In the genomic region with DNA sequence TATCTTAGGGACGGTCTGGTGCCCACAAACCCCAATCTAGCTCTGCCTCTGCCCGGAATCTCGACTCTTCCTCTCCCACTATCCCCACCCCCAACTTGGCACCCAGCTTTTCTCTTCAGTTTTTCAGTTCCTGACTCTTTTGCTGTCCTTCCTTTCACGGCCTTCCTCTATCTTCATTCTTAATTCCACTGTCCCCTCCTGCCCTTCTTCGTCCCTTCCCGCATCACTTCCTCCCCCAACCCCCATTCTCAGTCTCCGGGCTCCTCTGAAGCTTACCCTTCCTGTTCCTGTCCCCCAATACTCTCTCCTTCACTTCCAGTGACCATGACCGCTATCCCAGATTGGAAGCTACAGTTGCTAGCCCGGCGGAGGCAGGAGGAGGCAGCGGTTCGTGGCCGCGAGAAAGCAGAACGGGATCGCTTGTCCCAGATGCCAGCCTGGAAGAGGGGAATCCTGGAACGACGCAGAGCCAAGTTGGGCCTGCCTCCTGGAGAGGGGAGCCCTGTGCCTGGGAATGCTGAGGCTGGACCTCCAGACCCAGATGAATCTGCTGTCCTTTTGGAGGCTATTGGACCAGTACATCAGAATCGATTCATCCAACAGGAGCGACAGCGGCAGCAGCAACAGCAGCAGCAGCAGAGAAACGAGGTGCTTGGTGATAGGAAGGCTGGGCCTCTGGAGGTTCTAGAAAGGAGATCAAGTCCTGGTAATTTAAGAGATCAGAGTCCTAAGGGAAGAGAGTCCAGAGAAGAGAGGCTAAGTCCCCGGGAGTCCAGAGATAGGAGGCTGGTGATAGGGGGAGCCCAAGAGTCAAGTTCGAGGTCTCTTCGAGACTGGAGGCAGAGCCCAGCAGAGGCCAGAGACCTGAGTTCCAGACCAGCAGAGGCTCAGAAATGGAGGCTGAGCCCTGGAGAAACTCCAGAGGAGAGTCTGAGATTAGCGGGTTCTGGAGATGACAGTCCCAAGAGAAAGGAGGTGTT, we compare ENCODE assay signal across 7 mouse cellular contexts. TPM values are rescaled to one million over a fixed set of nuclear protein-coding genes. Genes with fewer than 3 reads are reported as not detected.
DNase-seq lines count a peak whose midpoint lies in the region; ATAC-seq and TF ChIP-seq lines count a peak whose summit lies in the region.

No protein-coding gene starts in this region.

- dilution Hi-C loops in CH12.LX (cut with MboI; ENCODE audit: extremely low pct_ligation_motif_present, extremely low pct_unique_long_range_greater_than_20kb, low sequenced_read_pairs) = no loop called here

- peaks cover 4% of the 10 kb centered on the region for H3K9me3 ChIP-seq in CH12.LX (replicated peaks; ENCODE audit: low read length)
- H3K9me3 ChIP-seq in forebrain, embryonic 13.5 days (replicated peaks) = peaks cover 4% of the 10 kb centered on the region; the same call in 1 of the 2 replicates
- H3K9me3 ChIP-seq in intestine, embryonic 14.5 days (ENCODE audit: control insufficient read depth, low read length) = 0 out of 2 replicates have a peak, but pooled peaks cover 5% of the 10 kb centered on the region

- peak in 1 of 2 experiments; percentile 71; a peak in 2 of 4 replicates for TF ChIP-seq CTCF in CH12.LX (conservative IDR thresholded peaks at IDR 0.05 in 1 of 2, IDR thresholded peaks at IDR 0.05 in 1 of 2; ENCODE audit: low read depth in 2 of 2, low read length in 2 of 2)
- peak; percentile 31; the same call in 1 of the 2 replicates for TF ChIP-seq CTCF in lung, adult 2 months (IDR thresholded peaks at IDR 0.05; ENCODE audit: insufficient read depth, low read length)

- H3K36me3 ChIP-seq in CH12.LX (replicated peaks in 1 of 2; ENCODE audit: control insufficient read depth in 1 of 2, insufficient read depth in 1 of 2, low read length in 1 of 2) = peaks cover 0 to 10% of the 10 kb centered on the region in 2 experiments
- peaks cover 17% of the 10 kb centered on the region for H3K36me3 ChIP-seq in forebrain, embryonic 13.5 days (ENCODE audit: poor library complexity, severe bottlenecking)
- peaks cover 8% of the 10 kb centered on the region for H3K36me3 ChIP-seq in intestine, embryonic 14.5 days (ENCODE audit: control insufficient read depth, insufficient read depth, low read length)

- 10% methylated on average over 26 of the region's 26 CpGs for WGBS in forebrain, embryonic 13.5 days
- 13% methylated on average over 26 of the region's 26 CpGs for WGBS in intestine, embryonic 14.5 days
- 9% methylated on average over 26 of the region's 26 CpGs for WGBS in lung, adult 2 months

- H3K27ac ChIP-seq in CH12.LX (ENCODE audit: insufficient read depth, low read depth) = peak overlapping the region; percentile 74
- peak overlapping the region; percentile 99 for H3K27ac ChIP-seq in forebrain, embryonic 13.5 days
- peak overlapping the region; percentile 96 for H3K27ac ChIP-seq in intestine, embryonic 14.5 days (ENCODE audit: low read depth)

- ATAC-seq in forebrain, embryonic 13.5 days = no peak
- no peak for ATAC-seq in intestine, embryonic 14.5 days (replicated peaks; ENCODE audit: low FRiP score, low TSS enrichment, low read depth)
- 0 out of 2 replicates have a peak, but pooled peaks have one; percentile 24 for ATAC-seq in neutrophil, adult 5-6 weeks (ENCODE audit: extremely low read depth, insufficient number of reproducible peaks, low FRiP score, poor library complexity, severe bottlenecking)

- peak overlapping the region; percentile 63 to 99 (median 74) for H3K4me3 ChIP-seq in CH12.LX (replicated peaks in 1 of 3; ENCODE audit: low read depth in 2 of 3, low read length in 2 of 3, poor library complexity in 1 of 3)
- peak overlapping the region; percentile 77 for H3K4me3 ChIP-seq in forebrain, embryonic 13.5 days
- peak overlapping the region; percentile 68 for H3K4me3 ChIP-seq in intestine, embryonic 14.5 days (ENCODE audit: low read depth, low read length)
- H3K4me3 ChIP-seq in lung, adult 2 months (replicated peaks; ENCODE audit: extremely low read depth, low read depth, low read length) = peak overlapping the region; percentile 93

- peaks cover 36% of the 10 kb centered on the region for H3K79me2 ChIP-seq in CH12.LX (replicated peaks; ENCODE audit: control insufficient read depth, extremely low read depth, insufficient read depth, poor library complexity, severe bottlenecking)

- peak overlapping the region; percentile 69 for H3K9ac ChIP-seq in CH12.LX (ENCODE audit: insufficient read depth, low read depth)
- peak overlapping the region; percentile 91 for H3K9ac ChIP-seq in forebrain, embryonic 13.5 days
- H3K9ac ChIP-seq in intestine, embryonic 14.5 days (ENCODE audit: low read length) = peak overlapping the region; percentile 62

- H3K27me3 ChIP-seq in CH12.LX (replicated peaks) = no peaks in the 10 kb centered on the region
- H3K27me3 ChIP-seq in forebrain, embryonic 13.5 days = no peaks in the 10 kb centered on the region
- no peaks in the 10 kb centered on the region for H3K27me3 ChIP-seq in intestine, embryonic 14.5 days (replicated peaks; ENCODE audit: control insufficient read depth, insufficient read depth, low read length)

- peak overlapping the region; percentile 91 for H3K4me2 ChIP-seq in CH12.LX (ENCODE audit: insufficient read depth, low read depth, poor library complexity, severe bottlenecking)
- peak overlapping the region; percentile 100 for H3K4me2 ChIP-seq in forebrain, embryonic 13.5 days
- H3K4me2 ChIP-seq in intestine, embryonic 14.5 days (ENCODE audit: low read length) = peak overlapping the region; percentile 92

- TF ChIP-seq EP300 in CH12.LX (IDR thresholded peaks at IDR 0.05; ENCODE audit: low read length) = no peak

- no peak for TF ChIP-seq POLR2A in CH12.LX (IDR thresholded peaks at IDR 0.05; ENCODE audit: low read depth, low read length)
- TF ChIP-seq POLR2A in lung, adult 2 months (IDR thresholded peaks at IDR 0.05; ENCODE audit: borderline replicate concordance, extremely low read depth, low read depth, low read length) = no peak

- in situ Hi-C loops in CH12.LX (cut with MboI; ENCODE audit: low pct_ligation_motif_present, low pct_unique_long_range_greater_than_20kb, low sequenced_read_pairs) = loop anchor here (10.0 kb wide), 1 partner anchor 132 kb away; no protein-coding TSS in a partner anchor

- DNase-seq in CH12.LX (ENCODE audit: extremely low read depth) (peak; percentile 76), R1 (ENCODE audit: low read depth, low spot score) (peak; percentile 49)
- DNase-seq in intestine, embryonic 14.5 days (ENCODE audit: low spot score) = peak; percentile 63
- peak; percentile 51 for DNase-seq in lung, adult 2 months
- no peak for DNase-seq in right cerebral cortex, postnatal 14 days

- peak; percentile 42 for TF ChIP-seq RAD21 in CH12.LX (IDR thresholded peaks at IDR 0.05; ENCODE audit: low read depth, low read length)

- peaks cover 0 to 21% of the 10 kb centered on the region in 2 experiments; a peak in 2 of 4 replicates for H3K4me1 ChIP-seq in CH12.LX (ENCODE audit: control insufficient read depth in 1 of 2, insufficient read depth in 2 of 2)
- H3K4me1 ChIP-seq in forebrain, embryonic 13.5 days = peaks cover 70% of the 10 kb centered on the region
- H3K4me1 ChIP-seq in intestine, embryonic 14.5 days (replicated peaks; ENCODE audit: control insufficient read depth, insufficient read depth, low read length) = peaks cover 50% of the 10 kb centered on the region
- H3K4me1 ChIP-seq in lung, adult 2 months (ENCODE audit: control insufficient read depth, insufficient read depth, low read length) = peaks cover 5% of the 10 kb centered on the region; the same call in 1 of the 2 replicates

TF ChIP-seq in CH12.LX, 34 proteins besides CTCF, POLR2A, EP300 and RAD21 (continues in another document):
- no peak for TF ChIP-seq CHD1 (IDR thresholded peaks at IDR 0.05; ENCODE audit: low read depth, low read length)

RNA-seq across cellular contexts. Expression of gene Ppp1r18, which starts 1.8 kb away (rescaled TPM):
- total RNA-seq in CH12.LX (2012; rRNA removed) (20.5 and 21.4 TPM in 2 replicates), CH12.LX (2014; rRNA removed) (7.5 and 8.5 TPM in 2 replicates)
- 48.9 and 50.1 TPM in 2 replicates for polyA plus RNA-seq in CH12.LX (2012; ENCODE audit: insufficient read length, low read depth)
- 20.9 and 22.7 TPM in 2 replicates for polyA plus RNA-seq in forebrain, embryonic 13.5 days (2015; fragmentation: Nextera tagmentation; extraction: Ambion mirVana)
- polyA plus RNA-seq in intestine, embryonic 14.5 days (2014; fragmentation: Nextera tagmentation; extraction: Ambion mirVana) = 21.2 and 23.2 TPM in 2 replicates
- polyA plus RNA-seq in lung, adult 2 months (2012; rRNA removed) = 53.9 and 61.5 TPM in 2 replicates
- 146 and 163 TPM in 2 replicates for total RNA-seq in neutrophil, adult 5-6 weeks (2017)

RNA-seq across cellular contexts. Expression of gene Nrm, which starts 6.1 kb away (rescaled TPM):
- total RNA-seq in CH12.LX (2012; rRNA removed) (12.5 and 16.7 TPM in 2 replicates), CH12.LX (2014; rRNA removed) (10.0 and 12.1 TPM in 2 replicates)
- polyA plus RNA-seq in CH12.LX (2012; ENCODE audit: insufficient read length, low read depth) = 14.0 and 15.4 TPM in 2 replicates
- 41.3 and 47.9 TPM in 2 replicates for polyA plus RNA-seq in forebrain, embryonic 13.5 days (2015; fragmentation: Nextera tagmentation; extraction: Ambion mirVana)
- 62.6 and 69.3 TPM in 2 replicates for polyA plus RNA-seq in intestine, embryonic 14.5 days (2014; fragmentation: Nextera tagmentation; extraction: Ambion mirVana)
- 16.5 and 26.2 TPM in 2 replicates for polyA plus RNA-seq in lung, adult 2 months (2012; rRNA removed)
- 42.5 and 45.6 TPM in 2 replicates for total RNA-seq in neutrophil, adult 5-6 weeks (2017)

RNA-seq across cellular contexts. Expression of gene Dhx16, which starts 12.4 kb away (rescaled TPM):
- total RNA-seq in CH12.LX (2012; rRNA removed) = 75.3 and 81.0 TPM in 2 replicates
- total RNA-seq in CH12.LX (2014; rRNA removed) = 74.8 and 75.0 TPM in 2 replicates
- 84.4 and 107 TPM in 2 replicates for polyA plus RNA-seq in CH12.LX (2012; ENCODE audit: insufficient read length, low read depth)
- polyA plus RNA-seq in forebrain, embryonic 13.5 days (2015; fragmentation: Nextera tagmentation; extraction: Ambion mirVana) = 38.6 and 39.9 TPM in 2 replicates
- 37.2 and 46.1 TPM in 2 replicates for polyA plus RNA-seq in intestine, embryonic 14.5 days (2014; fragmentation: Nextera tagmentation; extraction: Ambion mirVana)
- 62.8 and 70.1 TPM in 2 replicates for polyA plus RNA-seq in lung, adult 2 months (2012; rRNA removed)
- total RNA-seq in neutrophil, adult 5-6 weeks (2017) = 106 and 121 TPM in 2 replicates

RNA-seq across cellular contexts. Expression of gene Mdc1, which starts 25.9 kb away (rescaled TPM):
- 8.2 and 8.5 TPM in 2 replicates for total RNA-seq in CH12.LX (2012; rRNA removed)
- total RNA-seq in CH12.LX (2014; rRNA removed) = 2.4 and 3.3 TPM in 2 replicates
- 14.4 and 15.7 TPM in 2 replicates for polyA plus RNA-seq in CH12.LX (2012; ENCODE audit: insufficient read length, low read depth)
- 15.1 and 18.4 TPM in 2 replicates for polyA plus RNA-seq in forebrain, embryonic 13.5 days (2015; fragmentation: Nextera tagmentation; extraction: Ambion mirVana)
- polyA plus RNA-seq in intestine, embryonic 14.5 days (2014; fragmentation: Nextera tagmentation; extraction: Ambion mirVana) = 16.6 and 17.8 TPM in 2 replicates
- 6.8 and 8.2 TPM in 2 replicates for polyA plus RNA-seq in lung, adult 2 months (2012; rRNA removed)
- 22.5 and 30.7 TPM in 2 replicates for total RNA-seq in neutrophil, adult 5-6 weeks (2017)

RNA-seq across cellular contexts. Expression of gene Tubb5, which starts 29.1 kb away (rescaled TPM):
- total RNA-seq in CH12.LX (2012; rRNA removed) (1,014 and 1,058 TPM in 2 replicates), CH12.LX (2014; rRNA removed) (1,031 and 1,121 TPM in 2 replicates)
- 962 and 1,053 TPM in 2 replicates for polyA plus RNA-seq in CH12.LX (2012; ENCODE audit: insufficient read length, low read depth)
- polyA plus RNA-seq in forebrain, embryonic 13.5 days (2015; fragmentation: Nextera tagmentation; extraction: Ambion mirVana) = 1,790 and 1,841 TPM in 2 replicates
- polyA plus RNA-seq in intestine, embryonic 14.5 days (2014; fragmentation: Nextera tagmentation; extraction: Ambion mirVana) = 923 and 1,006 TPM in 2 replicates
- 258 and 298 TPM in 2 replicates for polyA plus RNA-seq in lung, adult 2 months (2012; rRNA removed)
- 182 and 191 TPM in 2 replicates for total RNA-seq in neutrophil, adult 5-6 weeks (2017)
